Mouse (Mus musculus) midbrain, embryonic 10.5 days (tissue): ENCODE results near the gene Mcat. TPM values are rescaled to one million over a fixed set of nuclear protein-coding genes. Genes with fewer than 3 reads are reported as not detected.
A peak's percentile ranks its signal among the peaks of the same experiment; 100 is the strongest.

Experiments used
- DNase-seq: peaks from one replicate; pipeline ENCODE4 v3.0.0-alpha.2; 2017; ENCODE audit warnings: low spot score
- H3K27ac ChIP-seq: fragments of 300-500 bp; sonication (generic); replicated peaks from 2 replicates; pipeline ENCODE4 v1.5.1; 2016; ENCODE audit warnings: mild to moderate bottlenecking
- H3K27me3 ChIP-seq: fragments of 300-500 bp; sonication (generic); 2 replicates; pipeline ENCODE4 v1.6.1; 2016; ENCODE audit warnings: low read depth, mild to moderate bottlenecking; ENCODE audit not compliant: poor library complexity, severe bottlenecking
- H3K36me3 ChIP-seq: fragments of 300-500 bp; sonication (generic); 2 replicates; pipeline ENCODE4 v1.6.1; 2016; ENCODE audit warnings: mild to moderate bottlenecking, moderate library complexity
- H3K4me1 ChIP-seq: fragments of 300-500 bp; sonication (generic); 2 replicates; pipeline ENCODE4 v1.6.1; 2016
- H3K4me3 ChIP-seq: fragments of 300-500 bp; sonication (generic); 2 replicates; pipeline ENCODE4 v1.5.1; 2016; ENCODE audit warnings: mild to moderate bottlenecking, moderate library complexity
- H3K9me3 ChIP-seq: fragments of 300-500 bp; sonication (generic); replicated peaks from 2 replicates; pipeline ENCODE4 v1.6.1; 2016; ENCODE audit warnings: mild to moderate bottlenecking
- WGBS: fragments of 180-500 bp; shearing (Covaris S2); methylation state at CpG from one replicate; pipeline ENCODE4 v1.1.7; 2016; 5-methylcytosine and 5-hydroxymethylcytosine counted together
- polyA plus RNA-seq: library from polyadenylated mRNA; unstranded; fragments of >200 nt; fragmentation: Nextera tagmentation; extraction: Ambion mirVana; gene quantifications from 2 replicates; pipeline ENCODE4 v1.2.1, GENCODE M21; 2016

Gene Mcat
- polyA plus RNA-seq, 1 experiment from 2014 or later: 46.2 TPM

DNA sequence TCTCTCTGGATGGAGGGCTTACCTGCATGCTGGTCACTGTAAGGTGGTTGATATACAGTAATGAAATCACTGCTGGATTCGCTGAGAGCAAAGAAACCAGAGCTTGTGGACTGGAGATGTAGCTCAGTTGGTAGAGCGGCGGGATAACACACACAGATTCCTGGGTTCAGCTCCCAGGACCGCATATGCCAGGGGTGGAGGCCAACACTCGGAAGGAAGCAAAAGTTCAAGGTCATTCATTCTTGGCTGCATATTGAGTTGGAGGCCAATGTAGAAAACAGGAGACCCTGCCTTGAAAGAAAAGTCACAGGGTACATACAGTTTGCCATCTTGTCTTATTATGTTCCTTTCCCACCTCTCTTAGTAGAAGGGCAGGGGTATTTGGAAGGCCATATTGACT, 33.8 kb downstream of the Mcat start:
- no peaks in the 10 kb centered on the region for H3K36me3 ChIP-seq
- H3K4me1 ChIP-seq: peaks cover 27% of the 10 kb centered on the region
- DNase-seq: no peak
- H3K27me3 ChIP-seq: peaks cover 58% of the 10 kb centered on the region
- H3K9me3 ChIP-seq: no peaks in the 10 kb centered on the region
- no peak overlapping the region for H3K27ac ChIP-seq
- no peak overlapping the region for H3K4me3 ChIP-seq
- 94% methylated on average over 5 of the region's 5 CpGs for WGBS

DNA sequence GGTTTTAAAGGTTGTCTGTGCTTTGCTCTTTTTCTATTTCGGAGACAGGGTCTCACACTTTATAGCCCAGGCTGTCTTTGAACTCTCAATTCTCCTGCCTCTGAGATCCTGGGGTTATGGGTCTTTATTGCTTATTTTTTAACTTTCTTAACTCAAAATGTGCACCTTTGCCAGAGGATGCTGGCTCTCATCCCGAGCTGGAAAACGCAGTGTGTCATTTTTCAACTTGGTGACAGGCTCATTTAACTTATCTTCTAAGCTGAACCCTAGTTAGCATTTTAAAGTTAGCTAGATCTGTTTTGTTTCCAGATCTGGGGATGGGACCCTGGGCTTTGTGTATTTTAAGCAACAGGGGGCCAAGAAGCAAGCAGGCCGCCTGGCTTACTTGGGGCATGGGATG, 34.7 kb downstream of the Mcat start:
- DNase-seq: no peak
- H3K27me3 ChIP-seq: peaks cover 61% of the 10 kb centered on the region
- H3K4me3 ChIP-seq: no peak overlapping the region
- 76% methylated on average over 4 of the region's 4 CpGs for WGBS
- no peak overlapping the region for H3K27ac ChIP-seq
- H3K4me1 ChIP-seq: peaks cover 32% of the 10 kb centered on the region
- H3K9me3 ChIP-seq: no peaks in the 10 kb centered on the region
- no peaks in the 10 kb centered on the region for H3K36me3 ChIP-seq

DNA sequence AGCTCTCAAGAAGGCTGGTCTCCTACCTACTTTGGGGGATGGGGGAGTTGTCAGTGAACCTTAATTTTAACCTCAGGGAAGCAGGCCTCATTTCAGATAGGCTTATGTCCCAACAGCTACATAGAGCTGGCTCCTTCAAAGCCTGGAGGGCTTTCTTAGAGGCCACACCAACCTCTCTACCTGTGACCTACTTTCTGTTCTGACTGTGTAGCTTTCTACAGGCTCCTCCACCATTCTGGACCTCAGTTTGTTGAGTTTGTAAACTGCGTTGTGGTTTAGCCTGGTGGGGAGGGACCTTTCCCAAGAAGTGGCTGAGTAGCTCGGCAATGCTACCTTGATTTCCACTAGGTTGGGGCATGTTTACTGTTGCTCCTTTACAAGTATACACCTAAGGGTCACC, 35.8 kb downstream of the Mcat start:
- 70% methylated on average over 2 of the region's 2 CpGs for WGBS
- H3K9me3 ChIP-seq: no peaks in the 10 kb centered on the region
- DNase-seq: no peak
- H3K27me3 ChIP-seq: peaks cover 65% of the 10 kb centered on the region
- H3K4me3 ChIP-seq: no peak overlapping the region; the same call in 1 of the 2 replicates
- H3K36me3 ChIP-seq: no peaks in the 10 kb centered on the region
- no peak overlapping the region for H3K27ac ChIP-seq
- peaks cover 44% of the 10 kb centered on the region for H3K4me1 ChIP-seq

DNA sequence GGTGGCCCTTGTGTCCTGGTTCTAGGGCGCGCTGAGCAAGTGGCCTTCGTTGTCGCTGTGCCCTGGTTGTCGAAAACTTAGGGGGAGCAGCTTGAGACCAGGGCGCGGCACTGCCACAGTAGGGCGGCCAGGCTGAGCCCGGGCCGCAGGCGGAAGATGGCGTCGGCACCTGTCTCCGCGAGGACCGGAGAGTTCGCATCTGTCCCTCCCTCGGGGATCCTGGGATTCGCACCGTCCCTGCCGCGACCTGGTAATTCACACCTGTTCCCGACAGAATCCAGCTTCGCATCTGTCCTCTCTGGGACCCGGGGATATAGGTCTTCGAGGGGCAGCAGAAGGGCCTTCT, 36.5 kb downstream of the Mcat start:
- WGBS: 2% methylated on average over 26 of the region's 26 CpGs
- peak overlapping the region; percentile 70 for H3K27ac ChIP-seq

DNA sequence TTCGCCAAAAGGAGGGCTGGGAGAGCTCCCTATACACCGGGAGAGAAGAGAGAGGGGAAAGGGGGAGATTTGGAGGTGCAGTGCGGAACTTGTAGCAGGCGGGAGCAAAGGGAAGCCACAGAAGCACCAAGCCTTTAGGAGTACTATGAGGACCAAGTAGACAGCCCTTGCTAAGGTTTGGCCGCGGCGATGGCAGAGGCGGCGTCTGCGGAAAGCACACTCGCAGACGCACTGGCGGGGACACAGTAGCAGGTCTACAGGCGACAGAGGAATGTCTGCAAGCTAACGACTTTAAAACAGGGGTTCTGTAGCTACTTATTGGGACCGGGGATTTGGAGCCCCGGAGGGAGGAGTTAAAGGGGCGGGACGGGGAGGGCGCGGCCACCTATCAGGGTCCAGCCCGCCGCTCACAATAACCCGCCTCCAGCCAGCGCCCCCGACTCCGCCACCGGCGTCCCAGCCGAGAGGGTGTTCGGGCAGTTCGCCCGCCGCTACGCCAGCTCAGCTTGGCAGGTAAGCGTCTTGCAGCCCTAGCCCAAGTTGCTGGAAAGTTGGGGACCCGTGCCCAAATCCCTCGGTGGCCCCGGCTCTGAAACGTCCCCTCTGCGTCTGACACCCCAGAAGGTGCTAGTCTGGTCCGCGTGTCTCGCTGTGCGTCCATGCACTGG, 37.0 kb downstream of the Mcat start, which contains the start of gene Bik:
Gene Bik, plus strand, starts transcription at position 439 of the 668 bp plus-strand sequence.
- Histone ChIP-seq H3K27me3 (peaks cover 65% of the 10 kb centered on the region), H3K36me3 (no peaks in the 10 kb centered on the region), H3K9me3 (no peaks in the 10 kb centered on the region), H3K4me1 (peaks cover 54% of the 10 kb centered on the region), H3K4me3 (peak within 1 kb of the TSS; percentile 63), H3K27ac (peak within 1 kb of the TSS; percentile 70)
- peak; percentile 74 for DNase-seq
- under 1% methylated on average over 45 of the region's 45 CpGs for WGBS

More for the DNA sequence above, 36.5 kb downstream of the Mcat start:
- Histone ChIP-seq H3K9me3 (no peaks in the 10 kb centered on the region), H3K4me1 (peaks cover 51% of the 10 kb centered on the region), H3K36me3 (no peaks in the 10 kb centered on the region), H3K27me3 (peaks cover 65% of the 10 kb centered on the region), H3K4me3 (peak overlapping the region; percentile 63)
- DNase-seq: peak; percentile 26

DNA sequence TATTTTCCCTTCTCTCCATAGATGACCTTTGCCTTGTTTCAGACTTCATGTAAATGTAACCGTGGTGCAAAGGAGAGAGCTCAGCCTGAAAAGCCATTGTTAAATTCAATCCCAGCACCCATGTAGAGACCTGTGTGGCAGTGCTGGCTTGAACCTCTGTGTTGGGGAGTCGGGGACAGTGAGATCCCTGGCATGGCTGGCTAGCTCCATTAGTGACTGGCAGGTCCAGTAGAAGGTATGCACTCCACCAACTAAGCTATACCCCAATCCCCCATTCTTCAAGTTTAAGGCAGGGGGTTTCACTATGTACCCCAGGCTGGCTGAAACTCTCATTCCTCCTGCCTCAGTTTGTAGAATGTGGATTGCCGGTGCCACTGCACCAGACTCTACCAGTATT, 39.3 kb downstream of the Mcat start:
- no peaks in the 10 kb centered on the region for H3K36me3 ChIP-seq
- H3K27ac ChIP-seq: no peak overlapping the region; the same call in 1 of the 2 replicates
- WGBS: 86% methylated on average over 3 of the region's 3 CpGs
- H3K4me1 ChIP-seq: peaks cover 54% of the 10 kb centered on the region
- peaks cover 57% of the 10 kb centered on the region for H3K27me3 ChIP-seq
- no peak overlapping the region for H3K4me3 ChIP-seq
- no peaks in the 10 kb centered on the region for H3K9me3 ChIP-seq
- no peak for DNase-seq

DNA sequence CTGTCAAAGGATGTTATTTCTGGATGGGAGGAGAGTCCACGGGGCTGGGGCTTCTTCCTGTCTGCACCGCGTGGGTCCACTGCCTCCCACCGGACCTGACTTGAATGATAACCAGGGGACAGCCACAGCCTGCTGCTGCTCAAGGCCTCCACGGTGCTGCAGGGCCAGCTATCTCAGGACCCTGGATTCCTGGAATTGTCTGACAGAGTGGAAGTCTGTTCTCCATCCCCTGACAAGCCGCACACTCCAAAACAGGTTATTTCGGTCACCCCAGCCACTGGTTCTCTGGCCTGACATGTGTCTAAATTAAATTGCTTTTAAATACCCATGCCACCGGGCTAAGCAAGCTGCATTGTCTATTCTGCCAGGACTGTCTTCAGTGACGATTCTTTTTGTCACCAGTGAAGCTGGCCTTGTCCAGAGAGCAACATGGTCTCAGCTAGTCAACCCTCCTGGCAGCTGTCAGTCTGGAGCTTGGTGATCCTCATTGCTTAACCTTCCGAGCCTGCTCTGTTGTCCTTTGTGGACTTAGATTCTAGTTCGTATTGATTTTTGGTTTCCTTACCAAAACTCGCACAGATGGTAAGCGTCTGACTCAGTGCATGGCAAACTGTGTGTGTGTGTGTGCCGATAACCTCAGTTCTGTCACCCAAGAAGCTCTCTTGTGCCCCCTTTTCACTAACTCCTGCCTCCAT, 39.8 kb downstream of the Mcat start:
- 67% methylated on average over 14 of the region's 14 CpGs for WGBS
- DNase-seq: no peak
- peak overlapping the region; percentile 70 for H3K27ac ChIP-seq

DNA sequence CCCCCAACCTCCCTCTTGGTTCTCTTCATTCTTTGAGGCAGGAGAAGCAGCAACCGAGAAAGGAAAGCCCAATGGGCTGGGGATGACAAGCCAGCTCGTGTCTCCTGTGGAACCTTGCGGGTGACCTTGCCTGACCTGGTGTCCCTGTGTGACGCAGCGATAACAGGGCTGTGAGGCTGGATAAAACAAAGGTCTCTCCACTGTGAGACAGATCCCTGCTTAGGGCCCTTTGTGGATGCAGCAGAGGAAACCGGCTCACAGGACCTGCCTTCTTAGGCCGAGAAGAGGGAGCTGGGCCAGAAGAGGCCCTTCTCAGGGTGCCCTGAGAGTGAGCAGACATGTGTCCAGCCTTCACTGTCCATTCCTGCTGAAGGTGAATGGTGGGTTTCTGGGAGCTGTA, 40.4 kb downstream of the Mcat start:
- WGBS: 23% methylated on average over 7 of the region's 7 CpGs
- H3K27ac ChIP-seq: peak overlapping the region; percentile 70
- H3K4me1 ChIP-seq: peaks cover 61% of the 10 kb centered on the region
- DNase-seq: no peak
- H3K27me3 ChIP-seq: peaks cover 56% of the 10 kb centered on the region
- H3K36me3 ChIP-seq: no peaks in the 10 kb centered on the region
- no peak overlapping the region for H3K4me3 ChIP-seq
- no peaks in the 10 kb centered on the region for H3K9me3 ChIP-seq

More for the DNA sequence above, 39.8 kb downstream of the Mcat start:
- H3K36me3 ChIP-seq: no peaks in the 10 kb centered on the region
- H3K4me1 ChIP-seq: peaks cover 55% of the 10 kb centered on the region
- peaks cover 57% of the 10 kb centered on the region for H3K27me3 ChIP-seq
- no peak overlapping the region for H3K4me3 ChIP-seq
- no peaks in the 10 kb centered on the region for H3K9me3 ChIP-seq

DNA sequence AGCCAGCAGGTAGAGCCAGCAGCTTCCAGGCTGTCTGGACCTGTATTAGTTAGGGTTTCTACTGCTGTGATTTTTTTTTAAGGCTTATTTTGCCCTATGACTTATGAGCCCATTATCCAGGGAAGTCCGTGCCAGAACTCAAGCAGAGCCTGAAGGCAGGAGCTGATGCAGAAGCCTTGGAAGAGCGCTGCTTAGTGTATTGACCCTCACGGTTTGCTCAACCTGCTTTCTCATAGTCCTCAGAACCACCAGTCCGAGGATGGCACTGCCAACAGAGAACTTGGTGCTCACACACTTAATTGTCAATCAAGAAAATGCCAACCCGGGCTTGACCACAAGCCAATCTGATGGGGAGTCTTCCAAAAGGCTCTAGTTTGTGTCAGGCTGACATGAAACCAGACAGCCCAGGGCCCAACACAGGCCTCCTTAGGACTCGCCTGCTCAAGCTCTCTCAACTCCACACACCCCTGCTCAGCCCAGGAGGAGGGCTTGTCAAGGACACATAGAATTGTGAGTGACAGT, 42.7 kb downstream of the Mcat start:
- Histone ChIP-seq H3K4me3 (no peak overlapping the region), H3K27me3 (peaks cover 33% of the 10 kb centered on the region), H3K36me3 (no peaks in the 10 kb centered on the region), H3K27ac (no peak overlapping the region), H3K4me1 (peaks cover 47% of the 10 kb centered on the region), H3K9me3 (no peaks in the 10 kb centered on the region)
- DNase-seq: no peak
- 86% methylated on average over 6 of the region's 6 CpGs for WGBS

DNA sequence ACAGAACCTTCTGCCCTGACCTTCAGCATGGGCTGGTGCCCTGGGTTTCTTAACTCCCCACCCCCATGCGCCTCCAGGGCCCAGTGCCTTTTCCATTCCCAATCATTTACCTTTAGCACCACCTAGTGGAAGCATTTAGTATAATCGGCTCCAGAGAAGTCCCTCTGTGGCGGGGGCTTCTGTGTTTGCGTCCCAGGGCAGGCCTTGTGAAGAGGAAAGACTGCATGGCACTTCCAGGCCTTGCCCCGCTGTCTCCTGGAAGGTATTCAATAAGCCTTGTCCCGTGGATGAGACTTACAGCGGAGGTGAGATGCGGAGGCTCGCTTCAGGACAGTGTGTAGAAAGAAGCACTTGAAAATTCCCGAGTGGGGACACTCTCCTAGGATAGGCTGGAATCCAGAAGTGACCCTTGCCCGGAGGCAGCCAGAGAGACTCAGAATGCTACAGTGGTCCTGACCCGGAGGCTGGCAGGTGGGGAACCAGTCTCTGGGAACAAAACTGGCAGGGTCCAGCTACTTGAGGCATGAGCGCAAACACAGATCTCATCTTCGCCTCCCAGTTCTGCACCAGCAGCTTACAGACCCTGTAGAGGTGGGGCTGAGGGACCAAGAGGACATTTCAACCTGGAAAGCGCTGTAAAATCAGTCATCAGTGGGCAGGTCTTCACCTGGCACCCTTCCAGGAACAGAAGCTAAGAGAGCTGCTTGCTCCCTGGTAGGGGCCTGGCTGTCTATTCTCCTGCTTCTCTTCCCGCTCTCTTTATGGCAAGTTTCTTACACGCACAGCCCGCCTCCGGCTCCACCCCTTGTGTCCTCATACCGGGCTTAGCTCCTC, 45.2 kb downstream of the Mcat start:
- H3K27me3 ChIP-seq: peaks cover 15% of the 10 kb centered on the region
- no peaks in the 10 kb centered on the region for H3K36me3 ChIP-seq
- H3K4me1 ChIP-seq: peaks cover 27% of the 10 kb centered on the region
- H3K4me3 ChIP-seq: no peak overlapping the region
- 40% methylated on average over 20 of the region's 20 CpGs for WGBS
- H3K27ac ChIP-seq: no peak overlapping the region
- H3K9me3 ChIP-seq: no peaks in the 10 kb centered on the region
- peak; percentile 70 for DNase-seq

DNA sequence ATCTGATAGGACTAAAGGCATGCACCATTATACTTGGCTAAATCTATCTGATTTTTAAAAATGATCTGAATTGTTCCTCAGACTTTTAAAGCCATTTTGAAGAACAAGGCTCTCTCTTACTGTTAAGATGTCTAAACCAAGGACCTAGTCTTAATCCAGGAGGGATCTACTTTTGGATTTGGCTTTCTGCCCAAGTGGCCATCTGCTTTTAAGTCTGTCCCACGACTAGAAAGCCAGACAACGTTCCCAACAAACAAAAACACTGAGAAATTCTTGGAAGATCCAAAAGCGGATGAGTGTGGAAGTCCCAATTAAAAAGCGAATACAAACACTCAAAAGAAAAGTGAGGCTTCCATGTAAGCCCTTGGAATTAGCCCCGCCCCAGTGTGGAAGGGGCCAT, 48.6 kb downstream of the Mcat start:
- 73% methylated on average over 5 of the region's 5 CpGs for WGBS
- Histone ChIP-seq H3K4me1 (peaks cover 20% of the 10 kb centered on the region), H3K4me3 (no peak overlapping the region), H3K36me3 (no peaks in the 10 kb centered on the region), H3K27me3 (peaks cover 15% of the 10 kb centered on the region), H3K27ac (no peak overlapping the region), H3K9me3 (no peaks in the 10 kb centered on the region)
- no peak for DNase-seq

DNA sequence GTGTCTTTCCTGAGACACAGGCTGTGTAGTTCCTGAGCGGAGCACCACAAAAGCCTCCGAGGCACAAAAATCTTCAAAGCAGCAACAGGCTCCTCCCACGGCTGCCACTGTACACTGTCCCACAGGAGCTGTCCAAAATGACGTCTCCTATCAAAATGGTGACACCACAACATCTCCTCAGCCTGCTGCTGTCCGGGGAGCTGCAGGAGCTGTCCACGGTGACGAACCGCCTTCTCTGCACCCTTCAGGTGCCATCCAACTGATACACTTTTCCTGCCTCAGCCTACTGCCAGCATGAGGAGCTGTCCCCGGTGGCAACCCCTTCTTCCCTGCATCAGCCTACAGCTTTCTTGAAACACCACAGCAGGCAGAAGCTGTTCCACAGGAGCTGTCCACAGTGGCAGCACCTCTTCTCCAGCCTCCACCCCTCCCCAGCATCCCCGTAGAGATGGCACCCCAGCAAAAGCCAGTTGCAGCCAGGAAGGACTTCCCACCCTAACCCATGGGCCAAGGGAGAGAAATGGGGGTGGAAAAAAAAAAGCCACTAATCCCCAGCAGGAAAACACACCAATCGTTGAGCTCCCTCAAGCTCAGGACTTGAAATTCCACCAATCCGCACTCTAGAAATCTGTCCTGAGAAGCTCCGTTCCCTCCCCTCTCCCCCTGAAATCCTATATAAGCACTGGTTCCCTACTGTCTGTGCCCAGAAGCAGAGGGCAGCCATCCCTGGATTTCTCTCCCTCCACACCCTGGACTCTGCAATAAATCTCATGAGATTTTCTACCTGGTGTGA, 50.9 kb downstream of the Mcat start:
- Histone ChIP-seq H3K36me3 (no peaks in the 10 kb centered on the region), H3K27me3 (no peaks in the 10 kb centered on the region), H3K4me1 (peaks cover 17% of the 10 kb centered on the region), H3K27ac (no peak overlapping the region), H3K4me3 (no peak overlapping the region), H3K9me3 (no peaks in the 10 kb centered on the region)
- 79% methylated on average over 13 of the region's 13 CpGs for WGBS
- DNase-seq: no peak
